Mouse (Mus musculus) forelimb bud, embryonic 11.5 days (tissue): Measurements from ENCODE around the gene Gm21312.
"Not testable (repeated sequence)": the region's sequence is repeated elsewhere in the genome, so short reads cannot be mapped to it uniquely, and the experiment has no call there.

Experiments
- DNase-seq: peaks from one replicate; pipeline ENCODE4 v3.0.0-alpha.2; 2012; ENCODE audit warnings: low read depth, low spot score

The Gm21312 gene

GRCm38 (mm10) chr10:104176724-104177123 lies at the start of gene Gm21312:
TSS of gene Gm21312 (plus strand) at chr10:104177024.
- not testable (repeated sequence) for DNase-seq

- not testable (repeated sequence) for DNase-seq
These were observed 34.1 kb upstream of the Gm21312 start, which contains the start of gene Gm21293 for GRCm38 (mm10) chr10:104142687-104143086. TSS of gene Gm21293 (plus strand) at chr10:104142987.

GRCm38 (mm10) chr10:104151197-104151596 lies 25.6 kb upstream of the Gm21312 start, which contains the start of gene Gm6763:
TSS of gene Gm6763 (plus strand) at chr10:104151497.
- DNase-seq, result not testable (repeated sequence)

GRCm38 (mm10) chr10:104159706-104160105 lies 17.1 kb upstream of the Gm21312 start, which contains the start of gene Gm8764:
TSS of gene Gm8764 (plus strand) at chr10:104160006.
- not testable (repeated sequence) for DNase-seq

GRCm38 (mm10) chr10:104168215-104168614 lies 8.6 kb upstream of the Gm21312 start, which contains the start of gene Gm21304:
TSS of gene Gm21304 (plus strand) at chr10:104168515.
- DNase-seq, result not testable (repeated sequence)

GRCm38 (mm10) chr10:104185233-104185632 lies 8.4 kb downstream of the Gm21312 start, which contains the start of gene Gm20765:
TSS of gene Gm20765 (plus strand) at chr10:104185533.
- DNase-seq, result not testable (repeated sequence)

- DNase-seq, result not testable (repeated sequence)
These were observed 16.9 kb downstream of the Gm21312 start, which contains the start of gene Gm4340 for GRCm38 (mm10) chr10:104193742-104194141. TSS of gene Gm4340 (plus strand) at chr10:104194042.

GRCm38 (mm10) chr10:104209655-104210054 lies 32.8 kb downstream of the Gm21312 start:
- DNase-seq, result no peak

- no peak for DNase-seq
These were observed 33.6 kb downstream of the Gm21312 start for GRCm38 (mm10) chr10:104210268-104210990.

GRCm38 (mm10) chr10:104214527-104214926 lies 37.7 kb downstream of the Gm21312 start:
- no peak for DNase-seq

GRCm38 (mm10) chr10:104220303-104221021 lies 43.6 kb downstream of the Gm21312 start:
- no peak for DNase-seq
